Mouse (Mus musculus) telencephalon, adult 2 months (tissue): ENCODE measurements around the gene Suz12.

Source experiments
- DNase-seq: peaks from one replicate; pipeline ENCODE4 v3.0.0-alpha.2; 2011; ENCODE audit warnings: low read depth, low spot score

The Suz12 gene

GRCm38 (mm10) chr11:80075608-80076277 lies 82.8 kb downstream of the Suz12 start:
- DNase-seq: no peak

- DNase-seq: no peak
Measured at GRCm38 (mm10) chr11:80077784-80078545, 85.1 kb downstream of the Suz12 start.

- no peak for DNase-seq
Measured at GRCm38 (mm10) chr11:80078831-80079230, 85.9 kb downstream of the Suz12 start.

- no peak for DNase-seq
Measured at GRCm38 (mm10) chr11:80079751-80080150, 86.8 kb downstream of the Suz12 start.

GRCm38 (mm10) chr11:80080381-80080825 lies 87.5 kb downstream of the Suz12 start:
- DNase-seq: no peak

- DNase-seq: peak; percentile 68
Measured at GRCm38 (mm10) chr11:80080826-80081728, 88.2 kb downstream of the Suz12 start, which contains the start of gene Crlf3. Gene Crlf3, minus strand, starts transcription at chr11:80080991.

GRCm38 (mm10) chr11:80081786-80082319 lies 88.9 kb downstream of the Suz12 start:
- DNase-seq: no peak
